Mouse (Mus musculus) right cerebral cortex, adult 2 months (tissue): ENCODE data around the gene Enox2.
"Not testable (repeated sequence)": the region's sequence is repeated elsewhere in the genome, so short reads cannot be mapped to it uniquely, and the experiment has no call there.

Experiments used
- DNase-seq, 2 experiments: peaks; one replicate each; pipeline ENCODE4 v3.0.0; 2021 to 2022; ENCODE audit warnings: low spot score in 2 of 2

Enox2 gene

DNA sequence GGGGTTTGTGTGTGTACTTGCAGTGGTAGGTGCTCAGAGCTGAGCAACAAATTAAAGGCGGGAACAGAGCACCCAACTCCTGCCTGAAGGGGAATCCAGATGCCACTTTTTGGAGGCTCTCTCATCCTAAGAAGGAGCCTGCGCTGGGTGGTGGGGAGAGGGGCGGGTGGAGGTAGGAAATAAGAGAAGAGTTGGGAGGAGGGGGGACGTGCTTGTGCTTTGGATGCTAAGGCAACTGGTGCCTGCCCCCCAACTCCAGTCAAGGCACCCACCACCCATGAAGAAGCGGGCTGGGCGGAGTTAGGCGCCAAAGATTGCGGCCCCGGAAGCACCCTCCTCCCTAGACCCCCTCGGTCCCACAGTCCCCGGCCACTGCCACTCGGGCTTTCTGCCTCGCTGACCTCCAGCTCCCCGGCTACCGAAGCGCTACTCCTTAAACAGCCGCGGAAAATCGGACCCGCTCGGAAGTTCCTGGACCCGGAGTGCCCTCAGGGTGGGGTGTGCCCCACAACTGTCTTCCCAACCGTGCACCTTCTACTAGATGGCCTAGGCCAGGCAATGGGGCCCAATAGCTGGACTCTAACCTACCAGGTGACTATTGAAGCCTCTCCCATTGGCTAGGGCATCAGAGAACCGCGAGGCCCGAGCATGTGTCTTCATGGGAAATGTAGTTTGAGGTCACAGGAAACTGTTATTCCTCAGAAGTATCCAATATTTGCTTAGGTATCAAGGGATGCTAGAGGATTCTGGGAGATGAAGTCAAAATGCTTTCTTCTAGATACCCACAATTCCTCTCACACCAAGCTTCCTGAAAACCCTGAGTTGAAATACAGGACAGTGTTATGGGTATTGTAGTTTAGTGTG lies at the start of gene Enox2:
Gene Enox2 (minus strand): TSS at position 560 of the 864 bp plus-strand sequence.
- peak; percentile 77 to 84 for DNase-seq

- no peak for DNase-seq
These were observed 21.4 kb upstream of the Enox2 start for GRCm38 (mm10) chrX:49309496-49309895.

DNA sequence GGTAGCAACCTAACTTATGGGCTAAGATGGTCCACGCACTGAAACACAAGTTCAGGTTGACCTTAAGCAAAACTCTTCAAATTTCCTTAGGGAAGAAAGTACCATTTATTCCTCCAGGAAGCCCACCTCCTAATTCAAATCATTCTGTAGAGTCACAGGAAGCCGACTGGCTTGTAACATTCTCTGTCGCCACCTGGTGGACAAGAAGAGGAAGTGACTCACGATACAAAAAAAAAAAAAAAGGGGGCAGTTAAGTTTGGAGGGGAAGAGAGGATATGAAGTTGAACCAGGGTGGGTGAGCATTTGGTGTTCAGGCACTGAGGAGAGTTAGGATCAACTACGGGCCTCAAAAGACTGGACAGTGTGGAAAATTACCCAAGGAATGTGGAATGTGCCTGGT lies 18.6 kb upstream of the Enox2 start:
- peak in 1 of 2 experiments; percentile 4 for DNase-seq

DNA sequence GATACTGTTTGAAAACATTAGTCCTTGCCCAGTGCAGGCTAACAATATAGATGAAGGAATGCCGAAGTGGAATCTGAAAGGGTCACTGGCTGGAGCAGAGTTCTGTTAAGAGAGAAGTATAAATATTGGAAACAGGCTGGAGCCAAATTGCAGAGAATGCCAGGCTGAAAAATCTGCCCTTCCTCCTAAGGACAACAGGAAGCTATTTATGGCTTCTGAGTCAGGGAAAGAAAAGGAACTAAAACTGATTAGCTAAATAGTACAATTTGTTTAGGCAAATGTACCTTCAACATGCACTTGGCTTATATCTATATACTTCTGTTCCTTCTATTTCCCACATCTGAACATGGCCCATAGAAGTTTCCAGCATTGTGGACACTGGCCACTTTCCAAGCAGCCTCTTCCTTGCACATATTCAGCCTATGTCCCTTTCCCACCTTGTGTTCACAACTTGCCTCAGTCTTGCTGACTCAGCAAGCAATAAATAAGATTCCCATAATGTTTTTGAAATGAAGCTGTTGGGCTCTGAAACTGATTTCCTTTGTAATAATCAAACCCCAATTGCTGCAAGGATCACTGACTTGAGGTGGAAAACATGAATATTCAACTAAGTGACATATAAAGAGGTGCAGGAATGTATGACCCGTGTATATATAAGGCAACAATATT lies 8.0 kb downstream of the Enox2 start:
- DNase-seq, result no peak

DNA sequence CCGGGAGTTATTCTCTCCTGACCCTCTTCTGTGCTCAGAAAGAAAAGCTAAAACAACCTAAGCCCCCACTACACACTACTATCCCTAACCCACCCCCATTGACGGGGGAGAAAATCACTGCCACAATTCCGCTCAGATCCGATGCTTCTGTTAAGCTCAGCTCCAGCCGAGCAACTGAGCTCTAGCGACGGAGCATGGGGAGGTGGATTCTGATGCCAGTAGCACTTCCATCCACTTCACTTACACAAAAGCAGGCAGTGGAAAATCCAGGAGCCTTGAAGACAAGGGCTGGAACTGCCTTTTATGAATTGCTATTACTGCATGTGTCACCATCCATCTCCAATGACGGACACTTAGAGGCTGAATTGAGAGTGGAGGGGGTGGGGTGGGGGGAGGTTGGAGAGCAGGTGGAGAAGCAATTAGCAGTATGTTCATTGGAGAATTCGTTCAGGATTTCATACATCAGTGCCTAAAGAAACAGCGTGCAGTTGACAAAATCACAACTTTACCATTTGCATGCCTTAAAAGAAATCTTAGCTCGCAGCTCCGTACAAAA lies 14.5 kb downstream of the Enox2 start:
- DNase-seq, result peak; percentile 15 to 19

DNA sequence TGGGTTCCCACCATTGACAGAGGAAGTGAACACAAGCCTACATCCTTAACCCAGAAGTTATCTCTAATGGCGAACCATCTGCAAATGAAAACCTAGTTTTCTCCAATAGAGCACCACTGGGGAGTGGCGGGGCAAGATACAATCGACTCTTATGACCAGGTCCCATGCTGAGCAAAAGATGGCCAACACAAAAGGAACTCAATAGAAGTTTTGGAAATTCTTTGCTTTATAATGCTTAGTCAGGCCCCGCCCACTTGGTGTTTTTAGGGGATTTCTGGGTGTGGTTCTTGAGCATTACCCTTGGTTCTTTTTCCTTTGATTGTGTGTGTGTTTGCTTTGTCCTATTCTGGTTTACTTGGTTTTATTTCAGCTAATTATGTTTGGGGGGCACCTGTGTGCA lies 37.2 kb downstream of the Enox2 start:
- no peak for DNase-seq

GRCm38 (mm10) chrX:49225792-49226426 lies 62.1 kb downstream of the Enox2 start:
- DNase-seq, result no peak

- DNase-seq, result no peak
These were observed 71.6 kb downstream of the Enox2 start for GRCm38 (mm10) chrX:49216422-49216821.

DNA sequence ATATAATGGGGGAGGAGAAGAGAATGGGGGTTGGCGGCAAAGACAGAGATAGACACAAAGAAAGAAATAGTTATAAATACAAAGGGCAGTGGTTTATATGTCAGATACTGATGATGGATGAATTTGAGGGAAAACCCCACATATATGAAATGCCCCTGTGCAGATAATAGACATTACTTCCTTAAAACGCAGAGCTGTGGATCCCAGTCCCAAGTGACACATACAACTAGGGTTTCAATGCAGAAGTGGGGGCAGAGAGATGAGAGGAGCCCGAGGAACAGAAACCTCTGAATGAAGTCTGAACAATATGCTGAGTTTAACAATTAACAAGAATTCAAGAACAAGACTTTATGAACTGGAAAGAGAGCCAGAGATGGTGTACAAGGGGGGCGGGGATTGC lies 91.7 kb downstream of the Enox2 start:
- DNase-seq, result no peak

DNA sequence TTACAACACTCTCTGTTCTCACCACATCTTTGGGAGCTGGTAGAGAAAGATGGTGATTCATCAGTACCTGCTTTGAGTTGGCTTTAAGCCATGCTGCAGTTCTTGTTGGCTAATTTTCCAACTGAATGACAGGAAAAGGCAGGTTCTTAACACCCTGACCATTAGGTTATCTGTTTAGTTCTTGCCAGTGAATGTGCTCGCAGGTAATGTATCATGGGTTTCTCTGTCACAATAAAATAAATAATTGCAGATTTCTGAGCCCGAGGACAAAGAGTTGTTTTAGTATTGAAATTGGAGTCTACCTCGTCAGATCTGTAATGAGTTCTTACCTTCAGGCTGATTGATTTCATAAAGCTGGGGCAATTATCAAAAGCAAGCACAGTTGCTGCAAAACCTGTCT lies 106.9 kb downstream of the Enox2 start:
- no peak for DNase-seq

- no peak for DNase-seq
These were observed 109.4 kb downstream of the Enox2 start for GRCm38 (mm10) chrX:49178670-49179069.

GRCm38 (mm10) chrX:49154280-49154679 lies 133.8 kb downstream of the Enox2 start:
- no peak for DNase-seq

GRCm38 (mm10) chrX:49124774-49125429 lies 163.2 kb downstream of the Enox2 start:
- peak in 1 of 2 experiments; percentile 1 for DNase-seq

- DNase-seq, result no peak
These were observed 171.6 kb downstream of the Enox2 start for GRCm38 (mm10) chrX:49116465-49116864.

DNA sequence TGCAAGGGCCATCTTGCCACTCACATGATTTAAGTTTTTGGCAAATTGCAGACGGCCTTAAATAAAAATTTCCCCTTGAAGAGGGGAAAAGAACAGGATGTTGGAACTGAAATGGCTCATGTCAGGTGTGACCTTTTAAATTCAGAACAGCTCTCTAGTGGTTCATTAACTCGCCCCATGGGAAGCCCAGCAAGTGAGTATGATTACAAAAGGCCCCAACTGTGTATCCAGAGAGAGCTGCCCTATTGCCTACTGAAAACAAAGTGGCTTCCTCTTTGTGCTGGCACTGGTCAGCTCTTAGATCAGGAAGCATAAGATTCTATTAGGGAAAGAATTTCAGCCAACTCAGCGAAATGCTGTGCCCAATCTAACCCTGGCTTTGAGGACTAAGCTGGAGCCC lies 175.6 kb downstream of the Enox2 start:
- no peak for DNase-seq

DNA sequence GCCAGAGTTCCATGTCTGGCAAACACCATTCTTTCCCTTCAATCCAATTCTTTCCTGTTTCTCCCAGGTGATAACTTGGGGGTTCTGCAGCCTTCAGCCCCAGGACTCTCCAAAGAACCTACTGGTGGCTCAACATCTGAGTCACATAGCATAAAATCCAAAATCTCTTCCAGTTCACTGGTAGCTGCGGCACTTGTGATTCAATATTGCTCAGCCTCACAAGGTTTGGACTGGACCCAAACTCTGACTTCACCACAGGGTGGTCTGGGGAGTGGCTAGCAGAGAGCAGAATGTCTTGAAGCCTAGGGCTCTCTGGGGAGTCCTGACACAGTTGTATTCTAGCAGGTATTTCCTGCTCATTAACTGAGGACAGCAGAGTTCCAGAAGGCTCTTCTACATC lies 187.5 kb downstream of the Enox2 start:
- DNase-seq, result not testable (repeated sequence)

- no peak for DNase-seq
These were observed 191.8 kb downstream of the Enox2 start for GRCm38 (mm10) chrX:49096249-49096648.

GRCm38 (mm10) chrX:49075055-49075454 lies 213.0 kb downstream of the Enox2 start:
- DNase-seq, result no peak

GRCm38 (mm10) chrX:49073563-49073962 lies 214.5 kb downstream of the Enox2 start:
- DNase-seq, result no peak

DNA sequence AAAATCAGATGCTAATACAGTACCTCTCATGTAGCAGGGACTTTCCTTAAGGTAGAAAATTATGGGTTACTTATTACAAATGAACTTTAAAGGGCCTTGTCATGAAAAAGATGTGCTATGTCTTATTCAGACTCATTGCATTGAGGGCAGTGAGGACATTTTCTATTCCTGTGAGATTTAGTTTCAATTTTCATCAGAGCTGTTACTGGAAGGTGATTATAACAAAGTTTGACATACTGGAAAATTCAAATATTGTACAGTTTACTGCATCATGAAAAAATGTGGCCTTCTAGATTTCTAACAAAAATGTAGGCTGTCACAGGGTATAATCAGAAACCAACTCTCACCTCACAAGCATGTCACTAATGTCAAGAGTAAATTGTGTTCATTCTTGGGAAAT lies 242.9 kb downstream of the Enox2 start:
- DNase-seq, result no peak

DNA sequence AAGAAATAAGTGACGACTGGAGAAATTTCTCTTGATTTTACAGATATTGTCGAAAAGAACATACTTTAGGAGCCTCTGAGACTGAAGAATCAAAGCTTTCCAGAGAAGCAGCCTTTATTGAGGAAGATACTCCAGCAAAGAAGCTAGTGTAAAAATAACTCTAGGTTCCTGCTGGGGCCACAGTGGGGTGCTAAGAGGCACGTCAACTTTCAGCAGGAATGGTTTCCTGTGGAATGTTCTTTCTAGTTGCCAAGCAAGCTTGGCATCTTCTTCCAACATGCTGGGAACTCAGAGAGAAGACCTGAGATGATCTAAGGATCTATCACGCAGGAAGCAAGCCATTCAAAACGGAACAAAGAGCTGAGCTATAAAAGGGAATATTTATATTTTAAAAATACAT lies 278.3 kb downstream of the Enox2 start:
- DNase-seq, result no peak

DNA sequence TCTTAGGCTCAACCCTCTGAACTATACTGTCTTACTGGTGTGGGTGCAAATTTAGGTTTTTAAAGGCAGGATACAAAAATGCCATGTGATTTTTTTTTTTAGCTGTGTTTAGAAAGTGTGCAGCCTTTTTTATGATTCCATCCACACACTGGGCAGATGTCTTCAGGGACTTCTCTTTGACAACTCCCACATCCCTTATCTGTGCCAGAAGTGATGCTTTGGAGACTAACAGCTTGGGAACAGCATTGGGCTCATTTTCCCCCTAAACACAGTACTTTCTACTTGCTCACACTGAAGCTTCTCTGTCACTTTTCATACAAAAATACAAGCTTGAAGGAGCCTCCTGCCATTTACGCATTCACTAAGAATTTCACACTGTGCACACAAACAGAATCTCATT lies 282.4 kb downstream of the Enox2 start:
- peak in 1 of 2 experiments; percentile 4 for DNase-seq
